Mouse (Mus musculus) hematopoietic multipotent progenitor cell, adult 10-12 weeks (in vitro differentiated cells): ENCODE results near the gene Kmt2e. TPM values are rescaled to one million over a fixed set of nuclear protein-coding genes. Genes with fewer than 3 reads are reported as not detected.

ENCODE experiments used
- polyA plus RNA-seq: library from polyadenylated mRNA; stranded (reverse); fragments of >175 nt; gene quantifications from 2 replicates; pipeline ENCODE4 v1.2.3, GENCODE M21; 2012; ENCODE audit warnings: low replicate concordance

Gene Kmt2e
- polyA plus RNA-seq = 19.5 and 26.1 TPM in 2 replicates

DNA sequence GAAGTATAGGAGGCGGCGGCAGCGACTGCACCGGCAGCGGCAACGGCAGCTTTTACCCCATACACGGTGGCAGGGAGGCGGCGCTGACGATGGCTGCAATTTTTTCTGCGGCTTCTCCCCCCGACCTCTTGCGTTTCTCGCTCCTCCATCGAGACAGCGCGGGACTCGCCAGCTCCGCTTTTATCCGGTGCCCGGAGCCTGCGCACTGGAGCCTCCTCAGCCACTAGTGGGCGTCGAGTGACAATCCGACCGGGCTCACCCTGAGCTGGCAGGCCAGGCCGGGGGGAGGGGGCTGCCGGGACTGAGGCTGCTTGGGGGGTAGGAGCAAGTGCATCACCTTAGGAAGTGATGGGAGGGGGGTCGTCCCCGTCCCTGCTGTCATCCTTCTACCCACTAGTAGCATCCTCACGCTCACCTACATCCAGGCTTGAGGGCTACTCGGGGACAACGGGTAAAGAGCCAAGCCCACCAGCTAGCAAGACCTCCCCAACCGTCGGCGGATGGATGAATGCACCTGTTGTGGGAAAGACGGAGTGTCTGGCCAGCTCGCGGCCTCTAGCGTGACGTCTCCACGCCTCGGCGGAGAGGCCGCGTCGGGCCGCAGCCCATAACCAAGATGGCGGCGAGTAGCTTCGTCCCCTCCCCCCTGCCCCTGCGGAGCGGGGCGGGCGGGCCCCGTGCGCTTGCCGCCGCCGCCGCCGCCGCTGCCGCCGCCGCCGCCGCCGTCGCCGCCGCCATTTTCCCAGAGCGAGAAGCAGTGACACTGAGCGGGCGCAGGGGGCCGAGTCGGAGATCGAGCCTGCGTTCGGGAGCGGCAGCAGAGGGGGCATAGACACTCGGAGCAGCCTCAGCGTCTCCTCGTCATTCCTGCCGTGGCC, at the start of gene Kmt2e:
TSS of gene Kmt2e (plus strand) at position 722 of the 878 bp plus-strand sequence.

